Mouse (Mus musculus): ENCODE data around the gene Etfbkmt.

GRCm38 (mm10) chr6:149116992-149117391, 22.7 kb upstream of the Etfbkmt start:
- no peak for TF ChIP-seq POLR2A (IDR thresholded peaks at IDR 0.05; ENCODE audit: insufficient read depth, low read depth, low read length)
- no peak for TF ChIP-seq CTCF (IDR thresholded peaks at IDR 0.05)
- no peak for TF ChIP-seq EP300 (IDR thresholded peaks at IDR 0.05; ENCODE audit: insufficient read depth, low read depth, low read length)

Measured in heart, adult 2 months (tissue).